Mouse (Mus musculus) bone marrow macrophage, adult 2 months (primary cell): ENCODE data around the gene Fbxo44.

ENCODE experiments used
- CTCF ChIP-seq: IDR thresholded peaks from 2 replicates; pipeline ENCODE4 v1.5.1; 2012; ENCODE audit warnings: low read depth, mild to moderate bottlenecking, low read length, moderate library complexity
- POLR2A ChIP-seq: IDR thresholded peaks from 2 replicates; pipeline ENCODE4 v1.6.1; 2012; ENCODE audit warnings: mild to moderate bottlenecking, low read depth, low read length, borderline replicate concordance

DNA sequence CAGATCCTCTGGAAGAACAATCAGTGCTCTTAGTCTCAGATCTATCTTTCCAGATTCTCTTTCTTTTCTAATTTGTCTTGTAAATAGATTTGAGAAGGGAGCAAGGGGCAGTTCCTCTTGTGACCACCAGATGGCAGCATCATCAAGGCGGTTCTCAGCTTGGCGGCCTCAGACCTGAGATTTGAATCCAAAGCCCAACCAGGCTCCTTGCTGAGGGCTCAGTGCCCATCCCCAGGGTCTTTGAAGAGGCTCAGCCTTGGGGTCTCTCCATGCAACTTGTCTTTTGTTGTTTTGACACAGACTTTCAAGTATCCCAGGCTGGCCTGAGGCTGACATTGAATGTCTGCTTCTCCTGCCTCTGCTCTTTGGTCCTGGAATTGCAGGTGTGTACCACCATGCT, 10.6 kb upstream of the Fbxo44 start:
- no peak for TF ChIP-seq POLR2A
- TF ChIP-seq CTCF = peak; percentile 97
